Mouse (Mus musculus): ENCODE data around the gene Emc7.

DNA sequence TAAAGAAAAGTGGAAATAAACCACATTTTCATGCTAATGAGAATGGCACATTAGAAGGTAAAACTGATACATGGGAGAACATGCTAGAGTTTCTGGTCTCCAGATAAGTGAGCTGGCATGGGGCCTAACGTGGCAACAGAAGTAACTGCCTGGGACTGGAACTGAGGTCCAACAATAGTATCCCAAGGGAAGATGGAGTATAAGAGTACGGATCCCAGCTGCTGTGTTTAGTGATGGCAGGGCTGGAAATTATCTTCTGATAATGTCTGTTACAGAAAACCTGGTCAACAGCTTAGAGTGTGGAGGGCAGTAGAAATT lies 28.5 kb downstream of the Emc7 start:
- TF ChIP-seq CTCF (IDR thresholded peaks at IDR 0.05; ENCODE audit: low read depth, low read length) (no peak), TAL1 (conservative IDR thresholded peaks at IDR 0.05; ENCODE audit: low read depth, low read length) (no peak), GATA1 (IDR thresholded peaks at IDR 0.05; ENCODE audit: borderline replicate concordance, low read length) (no peak), GATA2 (IDR thresholded peaks at IDR 0.05; ENCODE audit: borderline replicate concordance, low read depth, low read length) (no peak), POLR2AphosphoS5 (IDR thresholded peaks at IDR 0.05; ENCODE audit: insufficient replicate concordance, low read depth, low read length) (no peak)
